In genomic region chr1:36894136-36894535, GRCm38 (mm10) we compare ENCODE assay signal across 22 mouse cellular contexts. TPM values are rescaled to one million over a fixed set of nuclear protein-coding genes. Genes with fewer than 3 reads are reported as not detected.
DNase-seq lines count a peak whose midpoint lies in the region; ATAC-seq and TF ChIP-seq lines count a peak whose summit lies in the region.
"Had no signal": no experiment of that assay in that cellular context is flagged by ENCODE, and none has a peak within 500 bp of the region (broad histone marks: within the 10 kb centered on the region; RNA-seq: fewer than 3 reads in every experiment).

No protein-coding gene starts in this region.

- no peak for ATAC-seq in liver, embryonic 12.5 days
- ATAC-seq: forebrain, embryonic 14.5 days; forebrain, embryonic 16.5 days had no signal

- peak overlapping the region; percentile 13 for H3K4me2 ChIP-seq in liver, embryonic 12.5 days
- H3K4me2 ChIP-seq: embryonic facial prominence, embryonic 13.5 days; embryonic facial prominence, embryonic 15.5 days; forebrain, embryonic 12.5 days had no signal

- TF ChIP-seq POLR2A in ES-Bruce4 (IDR thresholded peaks at IDR 0.05; ENCODE audit: insufficient read depth, low read length): no peak
- TF ChIP-seq POLR2A in MEL (IDR thresholded peaks at IDR 0.05; ENCODE audit: control insufficient read depth in 1 of 2, insufficient read depth in 1 of 2, low read depth in 1 of 2, low read length in 2 of 2, poor library complexity in 1 of 2): no peak

- TF ChIP-seq RAD21 in MEL (IDR thresholded peaks at IDR 0.05; ENCODE audit: low read depth, low read length): no peak

- H3K4me1 ChIP-seq in liver, embryonic 12.5 days: peaks cover 59% of the 10 kb centered on the region
- H3K4me1 ChIP-seq in ES-Bruce4 (ENCODE audit: control insufficient read depth, insufficient read depth, low read length) (peaks cover 3% of the 10 kb centered on the region), MEL (ENCODE audit: control insufficient read depth in 1 of 2, insufficient read depth in 2 of 2, low read length in 2 of 2) (peaks cover 0 to 8% of the 10 kb centered on the region in 2 experiments; a peak in 2 of 4 replicates)

- no peak for TF ChIP-seq CTCF in ES-Bruce4 (IDR thresholded peaks at IDR 0.05; ENCODE audit: low read depth, low read length)
- TF ChIP-seq CTCF in MEL (IDR thresholded peaks at IDR 0.05 in 2 of 3, conservative IDR thresholded peaks at IDR 0.05 in 1 of 3; ENCODE audit: control insufficient read depth in 1 of 3, insufficient read depth in 1 of 3, low read depth in 2 of 3, low read length in 3 of 3, poor library complexity in 1 of 3, severe bottlenecking in 1 of 3): no peak

- no peaks in the 10 kb centered on the region for H3K27me3 ChIP-seq in liver, embryonic 12.5 days (replicated peaks)
- H3K27me3 ChIP-seq in ES-Bruce4 (ENCODE audit: control insufficient read depth, insufficient read depth, low read length, poor library complexity, severe bottlenecking) (no peaks in the 10 kb centered on the region), MEL (ENCODE audit: control insufficient read depth in 1 of 2, insufficient read depth in 2 of 2, low read length in 2 of 2) (no peaks in the 10 kb centered on the region)
- H3K27me3 ChIP-seq: embryonic facial prominence, embryonic 13.5 days; embryonic facial prominence, embryonic 15.5 days; forebrain, embryonic 12.5 days had no signal

- H3K9me3 ChIP-seq in liver, embryonic 12.5 days (replicated peaks): no peaks in the 10 kb centered on the region
- no peaks in the 10 kb centered on the region for H3K9me3 ChIP-seq in ES-Bruce4 (replicated peaks; ENCODE audit: control insufficient read depth, insufficient read depth, low read length, poor library complexity, severe bottlenecking)
- no peaks in the 10 kb centered on the region for H3K9me3 ChIP-seq in MEL (replicated peaks; ENCODE audit: insufficient read depth, low read length)
- H3K9me3 ChIP-seq: embryonic facial prominence, embryonic 13.5 days; embryonic facial prominence, embryonic 15.5 days; forebrain, embryonic 10.5 days; forebrain, embryonic 12.5 days had no signal

- no peak overlapping the region for H3K4me3 ChIP-seq in liver, embryonic 12.5 days
- H3K4me3 ChIP-seq in ES-Bruce4 (ENCODE audit: low read depth, low read length) (no peak overlapping the region), MEL (ENCODE audit: control insufficient read depth in 1 of 2, insufficient read depth in 1 of 2, low read depth in 2 of 2, low read length in 2 of 2) (no peak overlapping the region)
- H3K4me3 ChIP-seq: embryonic facial prominence, embryonic 13.5 days; embryonic facial prominence, embryonic 15.5 days; erythroblast, embryonic 14.5 days; forebrain, embryonic 10.5 days; forebrain, embryonic 12.5 days had no signal

- no peaks in the 10 kb centered on the region for H3K36me3 ChIP-seq in liver, embryonic 12.5 days
- peaks cover 8% of the 10 kb centered on the region; the same call in 1 of the 2 replicates for H3K36me3 ChIP-seq in ES-Bruce4 (ENCODE audit: control insufficient read depth, insufficient read depth, low read length, poor library complexity, severe bottlenecking)
- peaks cover 0 to 9% of the 10 kb centered on the region in 2 experiments; a peak in 2 of 4 replicates for H3K36me3 ChIP-seq in MEL (ENCODE audit: control insufficient read depth in 1 of 2, insufficient read depth in 2 of 2, low read length in 2 of 2)
- H3K36me3 ChIP-seq: embryonic facial prominence, embryonic 13.5 days; embryonic facial prominence, embryonic 15.5 days; forebrain, embryonic 10.5 days; forebrain, embryonic 12.5 days had no signal

- no peak overlapping the region for H3K9ac ChIP-seq in liver, embryonic 12.5 days
- H3K9ac ChIP-seq in ES-Bruce4 (ENCODE audit: low read depth, poor library complexity, severe bottlenecking) (no peak overlapping the region), MEL (ENCODE audit: control insufficient read depth, low read depth, low read length, poor library complexity, severe bottlenecking) (no peak overlapping the region)
- H3K9ac ChIP-seq: embryonic facial prominence, embryonic 13.5 days; embryonic facial prominence, embryonic 15.5 days; forebrain, embryonic 12.5 days had no signal

- TF ChIP-seq EP300 in ES-Bruce4 (IDR thresholded peaks at IDR 0.05; ENCODE audit: insufficient read depth, low read depth, low read length) (no peak), MEL (IDR thresholded peaks at IDR 0.05; ENCODE audit: low read depth in 1 of 2, low read length in 2 of 2) (no peak)

- DNase-seq in liver (no peak), MEL (ENCODE audit: low read depth, low spot score) (no peak)
- no peak for DNase-seq in layer of hippocampus, postnatal 25 days (ENCODE audit: extremely low spot score in 1 of 2, low spot score in 1 of 2)
- DNase-seq: adrenal gland, adult 2 months; adrenal gland, postnatal 10 days; adrenal gland, postnatal 25 days; cerebellum, adult 11 months; cerebellum, adult 18-20 months; cerebellum, adult 8-10 months; cerebellum, adult 9-11 months; cerebellum, postnatal 14 days; cerebellum, postnatal 36 days; embryo, embryonic 11 days had no signal

- 0 out of 2 replicates have a peak overlapping the region, but pooled peaks have one; percentile 1 for H3K27ac ChIP-seq in liver, embryonic 12.5 days
- H3K27ac ChIP-seq in ES-Bruce4 (ENCODE audit: insufficient read depth, low read length) (peak overlapping the region; percentile 21; the same call in 1 of the 2 replicates), MEL (ENCODE audit: control insufficient read depth, low read depth, low read length) (no peak overlapping the region)
- H3K27ac ChIP-seq: embryonic facial prominence, embryonic 13.5 days; embryonic facial prominence, embryonic 15.5 days; forebrain, embryonic 10.5 days; forebrain, embryonic 12.5 days had no signal

- WGBS in liver, embryonic 12.5 days (ENCODE audit: insufficient replicate concordance): 52% methylated on average over 3 of the region's 3 CpGs

- peaks cover 18% of the 10 kb centered on the region; the same call in 1 of the 2 replicates for H3K79me2 ChIP-seq in MEL (ENCODE audit: control insufficient read depth, insufficient read depth, low read length, poor library complexity)

TF ChIP-seq in MEL, 35 proteins besides CTCF, POLR2A, EP300 and RAD21:
- TF ChIP-seq GABPA (IDR thresholded peaks at IDR 0.05; ENCODE audit: low read depth, low read length): no peak
- TF ChIP-seq GATA1 (IDR thresholded peaks at IDR 0.05; ENCODE audit: low read depth, low read length): peak; percentile 41
TF ChIP-seq in MEL: peak in this region for 1.

RNA-seq across cellular contexts. Expression of gene Tmem131, which starts 49.3 kb away (rescaled TPM):
- 14.9 and 15.4 TPM in 2 replicates for polyA plus RNA-seq in liver, embryonic 12.5 days (2016; fragmentation: Nextera tagmentation; extraction: Ambion mirVana)
- polyA plus RNA-seq in ES-Bruce4 (2011; ENCODE audit: insufficient read depth, insufficient read length, low read depth, missing spikeins) (77.1 and 77.7 TPM in 2 replicates), MEL (2012; ENCODE audit: insufficient read depth in 1 of 2, insufficient read length in 2 of 2, low read depth in 1 of 2, low replicate concordance in 2 of 2, missing spikeins in 1 of 2) (100 to 1,000 TPM in 1 of 2 experiments, 10 to 100 TPM in 1; 48.8 to 196 TPM)
- 11.4 and 12.7 TPM in 2 replicates for total RNA-seq in MEL (2012; rRNA removed)
- 10 to 100 TPM; 48.4 to 61.9 TPM for total RNA-seq in layer of hippocampus, postnatal 25 days (2021)
